Mouse (Mus musculus) ES-Bruce4 (cell line): ENCODE data around the gene Pak1. TPM values are rescaled to one million over a fixed set of nuclear protein-coding genes. Genes with fewer than 3 reads are reported as not detected.

Experiments used
- H3K27ac ChIP-seq: 2 replicates; pipeline ENCODE4 v1.5.1; 2012; ENCODE audit warnings: low read length, inconsistent platforms; ENCODE audit not compliant: insufficient read depth
- H3K27me3 ChIP-seq: 2 replicates; pipeline ENCODE4 v1.6.1; 2012; ENCODE audit warnings: mild to moderate bottlenecking, low read length, inconsistent platforms; ENCODE audit not compliant: control insufficient read depth, poor library complexity, insufficient read depth, severe bottlenecking
- H3K36me3 ChIP-seq: 2 replicates; pipeline ENCODE4 v1.6.1; 2012; ENCODE audit warnings: inconsistent platforms, mild to moderate bottlenecking, low read length, moderate library complexity; ENCODE audit not compliant: control insufficient read depth, poor library complexity, insufficient read depth, severe bottlenecking
- H3K4me1 ChIP-seq: one replicate; pipeline ENCODE4 v1.8.1; 2011; ENCODE audit warnings: low read length; ENCODE audit not compliant: control insufficient read depth, insufficient read depth
- H3K4me3 ChIP-seq: 2 replicates; pipeline ENCODE4 v1.5.1; 2011; ENCODE audit warnings: low read depth, mild to moderate bottlenecking, low read length
- H3K9ac ChIP-seq: 2 replicates; pipeline ENCODE4 v1.6.1; 2012; ENCODE audit warnings: low read depth, mild to moderate bottlenecking, inconsistent platforms; ENCODE audit not compliant: poor library complexity, severe bottlenecking
- H3K9me3 ChIP-seq: replicated peaks from 2 replicates; pipeline ENCODE4 v1.6.1; 2012; ENCODE audit warnings: mild to moderate bottlenecking, low read length, inconsistent platforms; ENCODE audit not compliant: control insufficient read depth, poor library complexity, insufficient read depth, severe bottlenecking
- CTCF ChIP-seq: IDR thresholded peaks from one replicate; pipeline ENCODE4 v1.8.1; 2011; ENCODE audit warnings: low read depth, low read length
- EP300 ChIP-seq: IDR thresholded peaks from 2 replicates; pipeline ENCODE4 v1.6.1; 2011; ENCODE audit warnings: low read depth, low read length; ENCODE audit not compliant: insufficient read depth
- POLR2A ChIP-seq: IDR thresholded peaks from one replicate; pipeline ENCODE4 v1.8.1; 2011; ENCODE audit warnings: low read length; ENCODE audit not compliant: insufficient read depth
- polyA plus RNA-seq: library from polyadenylated mRNA; stranded (reverse); fragments of >200 nt; gene quantifications from 2 replicates; pipeline ENCODE4 v1.2.4, GENCODE M21; 2011; ENCODE audit warnings: low read depth; ENCODE audit not compliant: missing spikeins, insufficient read depth, insufficient read length

The Pak1 gene
- polyA plus RNA-seq, 1 experiment = 71.3 TPM

DNA sequence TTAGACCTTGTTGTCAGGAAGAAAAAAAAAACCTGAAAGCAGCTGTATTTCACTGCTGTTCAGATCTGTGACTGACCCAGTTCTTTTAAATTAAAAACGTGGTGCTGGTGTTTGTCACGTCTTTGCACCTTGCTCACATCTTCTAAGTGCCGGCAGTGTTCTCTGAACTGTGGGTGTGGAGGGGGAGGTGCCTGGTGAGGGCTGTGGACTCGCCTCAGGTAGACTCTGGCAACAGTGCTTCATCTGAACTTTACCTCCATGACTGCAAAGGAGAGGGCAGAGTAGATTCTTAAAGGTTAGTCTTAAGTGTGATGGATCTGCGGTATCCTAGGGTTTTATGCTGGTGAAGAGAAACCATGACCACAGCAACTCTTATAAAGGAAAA lies 22.4 kb upstream of the Pak1 start:
- H3K27me3 ChIP-seq = no peaks in the 10 kb centered on the region
- H3K27ac ChIP-seq = no peak overlapping the region
- no peak for TF ChIP-seq CTCF
- TF ChIP-seq EP300 = no peak
- no peak for TF ChIP-seq POLR2A
- no peaks in the 10 kb centered on the region for H3K36me3 ChIP-seq
- H3K4me3 ChIP-seq = no peak overlapping the region
- H3K4me1 ChIP-seq = no peaks in the 10 kb centered on the region
- no peaks in the 10 kb centered on the region for H3K9me3 ChIP-seq
- no peak overlapping the region for H3K9ac ChIP-seq

DNA sequence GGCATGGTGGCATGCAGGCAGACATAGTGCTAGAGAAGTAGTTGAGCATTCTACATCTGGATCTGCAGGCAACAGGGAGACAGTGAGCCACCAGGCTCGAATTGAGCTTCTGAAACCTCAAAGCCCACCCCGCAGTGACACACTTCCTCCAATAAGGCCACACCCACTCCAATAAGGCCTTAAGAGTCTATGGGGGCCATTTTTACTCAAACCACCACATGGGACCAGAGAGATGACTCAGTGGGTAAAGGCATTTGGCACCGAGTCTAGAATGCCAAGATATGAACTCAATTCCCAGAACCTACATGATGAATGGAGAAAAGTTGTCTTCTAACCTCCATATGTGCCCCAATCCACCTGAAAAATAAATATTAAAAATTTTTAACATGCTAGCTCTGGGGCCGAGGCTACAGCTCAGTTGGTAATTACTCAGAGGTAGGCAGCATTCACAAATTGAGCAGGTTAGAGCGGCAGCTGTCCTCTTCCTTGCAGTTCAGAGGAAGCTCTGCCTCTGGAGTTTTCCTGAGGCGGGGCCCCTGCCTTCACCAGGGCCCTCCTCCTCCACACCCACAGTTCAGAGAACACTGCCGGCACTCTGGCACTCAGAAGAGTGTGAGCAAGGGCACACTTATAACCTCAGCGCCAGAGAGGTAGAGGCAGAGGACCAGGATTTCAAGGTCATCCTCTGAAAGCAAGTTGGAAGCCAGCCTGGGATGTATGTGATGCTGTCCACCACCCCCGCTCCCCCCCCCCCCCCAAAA lies 21.8 kb upstream of the Pak1 start:
- H3K9me3 ChIP-seq = no peaks in the 10 kb centered on the region
- H3K4me3 ChIP-seq = no peak overlapping the region
- TF ChIP-seq POLR2A (no peak), EP300 (no peak)
- no peaks in the 10 kb centered on the region for H3K27me3 ChIP-seq
- no peaks in the 10 kb centered on the region for H3K36me3 ChIP-seq
- H3K4me1 ChIP-seq = no peaks in the 10 kb centered on the region
- no peak overlapping the region for H3K9ac ChIP-seq
- H3K27ac ChIP-seq = no peak overlapping the region

- H3K9me3 ChIP-seq = no peaks in the 10 kb centered on the region
- TF ChIP-seq CTCF = no peak
- TF ChIP-seq POLR2A = no peak
- no peak for TF ChIP-seq EP300
- H3K9ac ChIP-seq = no peak overlapping the region
- H3K27me3 ChIP-seq = no peaks in the 10 kb centered on the region
- no peak overlapping the region for H3K4me3 ChIP-seq
- no peak overlapping the region for H3K27ac ChIP-seq
- H3K4me1 ChIP-seq = no peaks in the 10 kb centered on the region
- no peaks in the 10 kb centered on the region for H3K36me3 ChIP-seq
Measured at GRCm38 (mm10) chr7:97767841-97768240, 20.5 kb upstream of the Pak1 start.

GRCm38 (mm10) chr7:97769020-97769419 lies 19.3 kb upstream of the Pak1 start:
- Histone ChIP-seq H3K9ac (no peak overlapping the region), H3K9me3 (no peaks in the 10 kb centered on the region), H3K36me3 (no peaks in the 10 kb centered on the region), H3K27me3 (no peaks in the 10 kb centered on the region), H3K4me1 (no peaks in the 10 kb centered on the region), H3K27ac (no peak overlapping the region), H3K4me3 (no peak overlapping the region)
- TF ChIP-seq EP300 (0 out of 2 replicates have a peak, but pooled peaks have one; percentile 27), CTCF (no peak)

DNA sequence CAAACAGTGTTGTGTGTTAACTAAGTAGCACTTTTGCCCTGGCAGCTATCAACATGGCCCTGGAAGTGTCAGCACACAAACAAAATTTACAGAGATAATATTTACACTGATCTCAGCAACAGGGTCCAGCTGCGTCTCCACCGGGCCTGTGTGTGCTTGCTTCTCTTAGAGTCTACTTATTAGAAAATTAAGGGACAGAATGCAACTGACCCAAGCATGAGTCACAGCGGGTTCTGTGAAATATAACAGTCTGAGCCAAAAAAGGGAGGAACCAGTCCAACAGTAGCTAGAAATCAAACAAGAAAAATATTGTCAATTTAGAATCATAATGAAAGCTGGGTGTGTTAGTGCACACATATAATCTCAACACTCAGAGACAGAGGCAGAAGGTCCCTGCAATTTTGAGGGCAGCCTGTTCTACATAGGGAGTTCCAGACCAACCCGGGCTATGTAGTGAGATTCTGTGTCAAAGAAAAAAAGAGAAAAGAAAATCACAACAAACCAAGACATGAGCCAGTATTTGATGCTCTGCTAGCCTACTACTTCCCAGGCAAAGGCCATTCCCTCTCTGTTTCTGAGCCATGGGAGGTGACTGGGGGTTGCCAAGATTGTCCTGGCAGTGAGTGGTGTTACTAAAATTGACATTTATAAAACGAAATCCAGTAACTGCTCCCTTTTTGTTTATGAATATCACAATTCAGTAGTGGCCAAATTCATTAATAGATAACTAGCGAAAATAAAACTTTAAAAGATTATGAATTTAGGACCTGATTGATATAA lies 17.3 kb upstream of the Pak1 start:
- Histone ChIP-seq H3K4me3 (no peak overlapping the region), H3K4me1 (no peaks in the 10 kb centered on the region), H3K9me3 (no peaks in the 10 kb centered on the region), H3K27me3 (no peaks in the 10 kb centered on the region), H3K27ac (no peak overlapping the region), H3K9ac (no peak overlapping the region), H3K36me3 (no peaks in the 10 kb centered on the region)
- TF ChIP-seq POLR2A (no peak), EP300 (no peak), CTCF (no peak)

- Histone ChIP-seq H3K27ac (no peak overlapping the region), H3K9me3 (no peaks in the 10 kb centered on the region), H3K4me3 (no peak overlapping the region), H3K9ac (no peak overlapping the region), H3K4me1 (no peaks in the 10 kb centered on the region), H3K36me3 (no peaks in the 10 kb centered on the region), H3K27me3 (no peaks in the 10 kb centered on the region)
- TF ChIP-seq EP300 (no peak), CTCF (no peak), POLR2A (no peak)
Measured at GRCm38 (mm10) chr7:97775380-97775779, 13.0 kb upstream of the Pak1 start.
